Mouse (Mus musculus) left cerebral cortex, postnatal 4 days (tissue): ENCODE measurements around the gene Apeh. TPM values are rescaled to one million over a fixed set of nuclear protein-coding genes. Genes with fewer than 3 reads are reported as not detected.
A peak's percentile ranks its signal among the peaks of the same experiment; 100 is the strongest.

Experiments used
- DNase-seq: peaks from one replicate; pipeline ENCODE4 v3.0.0-alpha.2; 2022
- intact Hi-C: fragments of 180-260 bp; cut with DNase I; formaldehyde crosslinking; loops from one replicate; pipeline ENCODE4 v1.15.1; 2025
- microRNA-seq: library from miRNA; unstranded; fragments of <30 nt; microRNA quantifications from one replicate; pipeline ENCODE4 v1.2.0, GENCODE M21; 2022
- total RNA-seq, 2 experiments: library from RNA; stranded (reverse); gene quantifications; 2 replicates each; pipeline ENCODE4 v1.2.3; 2021

The Apeh gene
- total RNA-seq, 2 experiments from 2014 or later, result 46.1 to 50.1 TPM

DNA sequence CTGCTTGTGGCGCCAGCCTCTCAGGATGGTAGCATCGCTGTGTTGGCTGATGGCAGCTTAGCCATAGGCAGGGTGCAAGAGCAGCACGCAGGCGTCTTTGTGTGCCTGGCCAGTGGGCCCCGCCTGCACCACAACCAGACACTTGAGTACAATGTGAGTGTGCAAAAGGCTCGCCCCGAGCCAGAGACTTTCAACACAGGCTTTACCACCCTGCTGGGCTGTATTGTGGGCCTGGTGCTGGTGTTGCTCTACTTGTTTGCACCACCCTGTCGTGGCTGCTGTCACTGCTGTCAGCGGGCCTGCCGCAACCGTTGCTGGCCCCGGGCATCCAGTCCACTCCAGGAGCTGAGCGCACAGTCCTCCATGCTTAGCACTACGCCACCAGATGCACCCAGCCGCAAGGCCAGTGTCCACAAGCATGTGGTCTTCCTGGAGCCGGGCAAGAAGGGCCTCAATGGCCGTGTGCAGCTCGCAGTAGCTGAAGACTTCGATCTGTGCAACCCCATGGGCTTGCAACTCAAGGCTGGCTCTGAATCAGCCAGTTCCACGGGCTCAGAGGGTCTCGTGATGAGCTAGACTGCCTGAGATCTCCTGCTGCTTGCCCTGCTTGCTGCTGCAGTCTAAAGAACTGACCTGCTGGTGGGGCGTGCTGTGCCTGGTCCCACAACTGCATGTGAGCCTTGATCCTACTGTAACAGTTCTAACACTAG is 39.9 kb downstream of the Apeh start:
- intact Hi-C loops, result loop anchor here (10.0 kb wide), 1 partner anchor 90 kb away; no protein-coding TSS in a partner anchor
- no peak for DNase-seq

GRCm38 (mm10) chr9:108053665-108054225 is 40.7 kb downstream of the Apeh start:
- DNase-seq, result no peak
- intact Hi-C loops, result loop anchor here (10.0 kb wide), 1 partner anchor 89 kb away; no protein-coding TSS in a partner anchor

DNA sequence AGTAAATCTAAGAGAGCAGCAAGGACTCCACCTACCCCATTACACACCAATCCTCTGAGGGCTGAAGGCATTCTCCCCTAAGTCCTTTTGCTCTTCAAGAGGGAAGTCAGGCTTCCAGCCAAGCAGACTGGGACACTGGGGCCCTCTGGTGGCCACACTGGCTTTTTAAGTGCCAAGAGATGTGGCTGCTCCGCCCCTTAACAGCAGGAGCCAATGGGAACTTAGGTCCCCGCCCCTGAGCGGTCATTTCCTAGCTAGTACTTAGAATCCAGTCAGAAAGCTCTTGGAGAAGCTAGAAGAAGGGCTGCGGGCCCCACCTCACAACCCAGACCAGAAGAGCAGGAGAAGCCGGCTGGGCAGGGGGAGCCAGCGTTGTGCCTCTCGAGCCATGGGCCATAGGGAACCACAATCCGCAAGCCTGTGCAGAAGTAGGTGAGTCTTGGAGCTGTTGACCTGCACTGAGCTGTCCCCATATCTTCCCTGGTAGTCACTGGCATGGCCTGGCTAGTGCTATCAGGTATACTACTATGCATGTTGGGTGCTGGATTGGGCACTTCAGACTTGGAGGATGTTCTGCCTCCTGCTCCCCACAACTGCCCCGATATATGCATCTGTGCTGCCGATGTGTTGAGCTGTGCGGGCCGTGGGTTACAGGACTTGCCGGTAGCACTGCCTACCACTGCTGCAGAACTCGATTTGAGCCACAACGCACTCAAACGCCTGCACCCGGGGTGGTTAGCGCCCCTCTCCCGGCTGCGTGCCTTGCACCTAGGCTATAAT is 41.3 kb downstream of the Apeh start, which contains the start of gene Amigo3:
Gene Amigo3 (plus strand): TSS at position 275 of the 780 bp plus-strand sequence.
- intact Hi-C loops, result loop anchor here (10.0 kb wide), 1 partner anchor 88 kb away; no protein-coding TSS in a partner anchor
- peak; percentile 95 for DNase-seq

- intact Hi-C loops, result loop anchor here (10.0 kb wide), 1 partner anchor 88 kb away; no protein-coding TSS in a partner anchor
- no peak for DNase-seq
Measured at GRCm38 (mm10) chr9:108052411-108052810, 42.0 kb downstream of the Apeh start.

- intact Hi-C loops, result loop anchor here (10.0 kb wide), 1 partner anchor 87 kb away; no protein-coding TSS in a partner anchor
Measured at GRCm38 (mm10) chr9:108051931-108052220, 42.5 kb downstream of the Apeh start.

DNA sequence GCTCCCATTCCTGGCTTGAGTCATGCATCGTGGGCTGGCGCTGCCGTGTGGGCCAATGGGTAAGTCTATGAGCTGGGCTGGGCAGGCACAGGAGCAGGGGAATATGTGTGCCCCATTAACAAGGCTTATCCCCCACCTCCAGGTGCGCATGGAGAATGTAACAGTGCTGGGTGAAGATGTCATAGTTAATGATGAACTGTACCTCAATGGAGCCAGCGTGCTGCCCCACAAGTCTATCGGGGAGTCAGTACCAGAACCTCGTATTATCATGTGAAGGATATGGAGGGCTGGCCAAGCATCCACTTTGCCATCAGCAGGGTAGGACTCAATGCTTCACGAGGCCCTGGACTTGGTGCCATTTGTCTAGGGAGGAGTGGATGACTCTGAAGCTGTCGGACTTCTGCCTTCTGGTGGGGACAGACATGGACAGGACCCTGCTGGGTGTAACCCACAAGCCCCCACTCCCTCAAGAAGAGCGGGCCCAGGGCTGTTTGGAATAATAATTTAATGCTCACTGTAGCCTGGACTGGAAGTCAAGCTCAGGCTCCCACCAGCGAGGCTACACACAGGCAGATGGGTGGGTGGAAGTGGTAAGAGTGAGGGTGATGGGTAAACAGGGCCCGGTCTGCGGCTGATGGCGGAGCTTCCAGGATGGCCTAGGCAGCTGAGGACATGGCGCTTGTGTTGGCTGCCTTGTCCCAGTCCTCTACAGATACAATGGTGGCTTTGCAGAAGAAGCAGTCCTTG is 43.0 kb downstream of the Apeh start:
- no peak for DNase-seq
- intact Hi-C loops, result loop anchor here (10.0 kb wide), 1 partner anchor 87 kb away; no protein-coding TSS in a partner anchor

More at GRCm38 (mm10) chr9:108051931-108052220, 42.5 kb downstream of the Apeh start:
- no peak for DNase-seq

- intact Hi-C loops, result loop anchor here (5.0 to 10.0 kb wide), 2 partner anchors 85 to 147 kb away; no protein-coding TSS in a partner anchor
- no peak for DNase-seq
Measured at GRCm38 (mm10) chr9:108049561-108050251, 44.7 kb downstream of the Apeh start.

- intact Hi-C loops, result loop anchor here (5.0 kb wide), 1 partner anchor 147 kb away; no protein-coding TSS in a partner anchor
- peak; percentile 96 for DNase-seq
Measured at GRCm38 (mm10) chr9:108049016-108049455, 45.4 kb downstream of the Apeh start, which contains the start of gene Gmppb. Gene Gmppb, plus strand, starts transcription at chr9:108049242.

DNA sequence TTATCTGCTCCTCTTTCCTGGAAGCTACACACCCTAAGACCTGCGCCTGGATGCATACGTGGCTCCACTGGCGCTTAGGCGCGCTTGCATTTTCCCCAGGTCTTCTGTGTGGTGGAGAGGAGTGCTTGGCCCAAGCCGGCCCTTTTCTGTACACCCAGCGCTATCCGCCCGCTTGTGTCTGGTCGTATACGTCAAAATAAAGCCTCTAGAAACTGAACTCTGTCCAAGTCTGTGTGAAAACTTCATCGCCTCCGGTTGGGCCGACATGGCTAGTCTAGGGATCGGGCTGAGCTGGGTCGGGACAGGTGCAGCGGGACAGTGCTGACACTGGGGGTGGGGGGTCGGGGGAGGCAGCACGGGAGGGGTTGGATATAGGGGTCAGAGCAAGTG is 45.8 kb downstream of the Apeh start:
- DNase-seq, result no peak
- intact Hi-C loops, result loop anchor here (5.0 kb wide), 1 partner anchor 146 kb away; no protein-coding TSS in a partner anchor

DNA sequence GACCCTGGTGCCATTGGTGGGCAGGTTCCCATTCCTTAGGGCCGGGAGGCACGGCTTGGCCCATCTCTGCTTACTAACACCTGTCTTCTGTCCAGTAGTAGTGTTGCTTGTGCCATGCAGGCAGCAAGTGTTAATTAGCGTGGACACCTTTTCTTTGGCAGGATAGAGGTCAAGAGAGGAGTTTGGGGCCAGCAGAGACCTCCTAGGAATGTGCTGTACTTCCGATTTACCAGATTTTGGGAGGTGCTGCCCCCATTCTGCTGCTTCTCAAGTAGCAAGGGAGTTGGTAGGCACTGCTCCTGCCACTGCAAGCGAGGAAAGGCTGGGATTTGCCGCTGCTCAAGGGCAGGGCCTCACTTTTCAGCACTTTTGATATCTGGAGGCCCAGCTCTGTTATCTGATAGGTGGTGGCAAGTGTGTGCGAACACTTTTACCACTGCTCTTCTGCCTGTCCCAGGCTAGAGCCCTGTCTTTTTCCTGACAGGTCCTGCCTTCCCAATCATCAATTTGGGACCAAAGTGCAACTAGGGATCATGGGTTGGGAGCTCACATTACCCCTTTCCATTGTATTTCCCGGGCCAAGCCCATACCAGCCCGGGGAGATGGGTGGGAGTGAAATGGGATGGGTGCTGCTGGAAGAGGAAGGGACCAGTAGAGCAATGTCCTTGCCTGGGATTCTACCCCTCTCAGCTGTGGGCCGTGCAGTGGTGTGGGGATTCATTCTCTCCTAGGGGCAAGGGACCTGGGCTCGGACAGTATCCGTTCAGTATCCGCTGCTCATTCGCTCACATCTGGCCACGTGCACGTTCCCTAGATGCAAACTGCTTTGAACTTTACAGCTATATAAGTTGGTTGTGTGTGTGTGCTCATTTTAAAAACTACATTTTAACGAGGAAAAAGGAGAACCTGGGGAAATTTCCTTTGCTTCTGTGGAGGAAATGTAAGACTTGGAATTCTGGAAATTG is 46.5 kb downstream of the Apeh start:
- no peak for DNase-seq

GRCm38 (mm10) chr9:108046582-108046981 is 47.8 kb downstream of the Apeh start:
- no peak for DNase-seq
- intact Hi-C loops, result loop anchor here (5.0 kb wide), 1 partner anchor 144 kb away; no protein-coding TSS in a partner anchor

More for the DNA sequence above, 46.5 kb downstream of the Apeh start:
- intact Hi-C loops, result loop anchor here (5.0 kb wide), 1 partner anchor 146 kb away; no protein-coding TSS in a partner anchor

DNA sequence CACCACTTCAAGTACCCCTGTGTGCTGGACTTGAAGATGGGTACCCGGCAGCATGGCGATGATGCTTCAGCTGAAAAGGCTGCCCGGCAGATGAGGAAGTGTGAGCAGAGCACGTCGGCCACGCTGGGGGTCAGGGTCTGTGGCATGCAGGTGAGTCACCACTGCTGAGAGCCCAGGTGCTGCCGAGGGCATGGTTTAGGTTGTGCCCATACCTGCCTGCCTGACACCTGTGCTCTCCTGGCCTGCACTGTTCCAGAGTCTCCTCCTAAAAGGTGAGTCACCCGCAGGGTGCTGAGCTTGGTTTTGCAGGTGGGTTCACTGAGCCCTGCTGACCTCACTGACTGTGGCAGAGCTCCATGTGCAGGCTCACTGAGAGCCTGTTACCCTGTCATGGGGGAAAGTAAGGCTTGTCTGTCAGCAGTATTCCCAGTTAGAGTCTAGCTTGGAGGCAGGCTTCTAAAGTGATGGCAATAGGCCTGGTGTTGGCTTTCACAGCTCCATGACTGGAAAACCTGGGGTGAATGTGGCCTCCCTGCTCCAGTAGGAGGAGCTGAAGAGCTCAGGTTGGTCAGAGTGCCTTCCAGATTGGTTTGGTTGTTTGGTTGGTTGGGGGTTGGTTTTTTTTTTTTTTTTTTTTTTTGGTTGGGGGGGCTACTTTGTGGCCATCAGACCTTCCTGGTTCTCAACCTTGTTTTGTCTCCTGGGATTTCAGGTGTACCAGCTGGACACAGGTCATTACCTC is 49.5 kb downstream of the Apeh start:
- no peak for DNase-seq
- intact Hi-C loops, result loop anchor here (5.0 kb wide), 1 partner anchor 143 kb away; no protein-coding TSS in a partner anchor

Small RNA genes within 50 kb of the gene (microRNA-seq; reads per million reads assigned to microRNA genes)
- gene Gm47303 (not detected), gene Mir7088 (not detected)

Other genes with a start within 250 kb of the Apeh start
- 10 to 100 TPM; 73.4 to 79.0 TPM for gene Rbm6, start 221.4 kb downstream of the Apeh start, total RNA-seq
- 10 to 100 TPM; 15.2 to 16.1 TPM for gene Mon1a, start 206.5 kb downstream of the Apeh start, total RNA-seq
- gene Mst1r, start 187.7 kb downstream of the Apeh start, total RNA-seq, result 1 to 10 TPM; 2.2 to 3.6 TPM
- not detected for gene Actl11, start 166.1 kb downstream of the Apeh start, total RNA-seq
- 100 to 1,000 TPM; 333 to 354 TPM for gene Camkv, start 158.9 kb downstream of the Apeh start, total RNA-seq
- gene Traip, start 144.5 kb downstream of the Apeh start, total RNA-seq, result 10 to 100 TPM; 21.2 to 21.3 TPM
- gene Uba7, start 119.1 kb downstream of the Apeh start, total RNA-seq, result 1 to 10 TPM; 2.1 to 3.5 TPM
- gene Gm20661, start 111.5 kb downstream of the Apeh start, total RNA-seq, result 1 to 10 TPM in 1 of 2 experiments, under 1 TPM in 1; 0.44 to 1.3 TPM
- 10 to 100 TPM in 1 of 2 experiments, 1 to 10 TPM in 1; 9.4 to 10.4 TPM for gene Inka1, start 108.7 kb downstream of the Apeh start, total RNA-seq
- 1 to 10 TPM; 1.0 to 2.3 TPM for gene Cdhr4, start 102.1 kb downstream of the Apeh start, total RNA-seq
- gene Gm20662, start 98.3 kb downstream of the Apeh start, total RNA-seq, result 1 to 10 TPM; 1.3 to 2.5 TPM
- gene Ip6k1, start 92.1 kb downstream of the Apeh start, total RNA-seq, result 100 to 1,000 TPM; 153 to 160 TPM
- 10 to 100 TPM; 15.2 to 15.5 TPM for gene Gmppb, start 45.4 kb downstream of the Apeh start, total RNA-seq
- 1 to 10 TPM; 1.6 to 2.8 TPM for gene Amigo3, start 41.4 kb downstream of the Apeh start, total RNA-seq
- not detected for gene Mst1, start 14.2 kb downstream of the Apeh start, total RNA-seq
- gene Rnf123, start 11.3 kb downstream of the Apeh start, total RNA-seq, result 10 to 100 TPM; 92.5 to 93.8 TPM
- 10 to 100 TPM; 70.4 to 74.5 TPM for gene Bsn, start 95.8 kb upstream of the Apeh start, total RNA-seq
- gene Dag1, start 169.4 kb upstream of the Apeh start, total RNA-seq, result 100 to 1,000 TPM; 121 to 127 TPM
- gene Nicn1, start 195.8 kb upstream of the Apeh start, total RNA-seq, result 100 to 1,000 TPM; 101 to 118 TPM
- gene Amt, start 202.2 kb upstream of the Apeh start, total RNA-seq, result 10 to 100 TPM; 25.0 to 26.7 TPM
- 100 to 1,000 TPM; 191 to 205 TPM for gene Rhoa, start 211.5 kb upstream of the Apeh start, total RNA-seq
- gene Tcta, start 211.6 kb upstream of the Apeh start, total RNA-seq, result 10 to 100 TPM; 30.0 to 35.6 TPM
- gene Gpx1, start 244.3 kb upstream of the Apeh start, total RNA-seq, result 100 to 1,000 TPM; 113 to 116 TPM